Mouse (Mus musculus): ENCODE data around the gene Mapkap1.

DNA sequence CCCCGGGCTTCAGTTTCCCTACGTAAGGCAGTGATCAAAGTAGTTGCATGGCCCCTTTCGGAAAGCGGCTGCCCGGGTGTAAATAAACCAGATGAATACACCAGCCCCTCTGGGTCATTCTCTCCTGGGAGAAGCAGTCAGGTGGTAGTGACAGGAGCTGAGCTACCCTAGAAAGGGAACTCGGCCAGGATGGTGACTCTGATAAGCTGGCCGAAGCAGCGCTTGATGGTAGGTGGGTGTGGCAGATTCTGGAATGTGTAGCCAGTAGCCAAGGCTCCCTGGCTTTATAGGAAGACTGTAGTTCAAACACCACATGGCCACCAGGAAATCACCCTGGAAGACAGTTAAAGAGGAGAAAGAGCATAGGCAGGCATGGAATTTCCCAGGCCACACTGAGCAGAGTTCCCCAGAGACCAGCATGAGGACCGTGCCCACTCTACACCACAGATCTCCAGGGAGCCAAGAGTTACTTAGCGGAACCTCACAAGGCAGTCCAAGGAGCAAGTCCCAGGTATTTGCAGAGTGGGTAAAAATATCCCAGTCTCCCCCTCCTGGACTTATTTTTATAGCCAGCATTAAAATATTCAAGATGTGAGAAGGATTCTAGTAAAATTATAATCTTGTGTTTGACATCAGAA lies 214.3 kb downstream of the Mapkap1 start:
- TF ChIP-seq EP300 (IDR thresholded peaks at IDR 0.05) (no peak), CTCF (IDR thresholded peaks at IDR 0.05) (no peak)

Measured in lung, postnatal 0 days (tissue).